Mouse (Mus musculus) hindbrain, embryonic 16.5 days (tissue): ENCODE results near the gene Retnla. TPM values are rescaled to one million over a fixed set of nuclear protein-coding genes. Genes with fewer than 3 reads are reported as not detected.

Experiments
- ATAC-seq: fragments of 200-750 bp; cut with Nextera tagmentation; 2 replicates; pipeline ENCODE4 v1.8.0; 2017; ENCODE audit warnings: moderate TSS enrichment, moderate library complexity
- H3K27ac ChIP-seq: fragments of 300-500 bp; sonication (generic); 2 replicates; pipeline ENCODE4 v1.5.1; 2014; ENCODE audit warnings: low read depth, mild to moderate bottlenecking, control low read depth, low read length, moderate library complexity
- H3K27me3 ChIP-seq: fragments of 300-500 bp; sonication (generic); replicated peaks from 2 replicates; pipeline ENCODE4 v1.6.1; 2014; ENCODE audit warnings: low read length; ENCODE audit not compliant: control insufficient read depth, insufficient read depth
- H3K36me3 ChIP-seq: fragments of 300-500 bp; sonication (generic); 2 replicates; pipeline ENCODE4 v1.6.1; 2014; ENCODE audit warnings: mild to moderate bottlenecking, low read length, moderate library complexity, mixed read lengths; ENCODE audit not compliant: control insufficient read depth, insufficient read depth
- H3K4me1 ChIP-seq: fragments of 300-500 bp; sonication (generic); 2 replicates; pipeline ENCODE4 v1.6.1; 2014; ENCODE audit warnings: low read depth, low read length; ENCODE audit not compliant: control insufficient read depth, insufficient read depth
- H3K4me2 ChIP-seq: fragments of 300-500 bp; sonication (generic); 2 replicates; pipeline ENCODE4 v1.6.1; 2014; ENCODE audit warnings: mild to moderate bottlenecking, low read length, control low read depth, moderate library complexity
- H3K4me3 ChIP-seq: fragments of 300-500 bp; sonication (generic); 2 replicates; pipeline ENCODE4 v1.5.1; 2014; ENCODE audit warnings: mild to moderate bottlenecking, low read length, control low read depth, moderate library complexity
- H3K9ac ChIP-seq: fragments of 300-500 bp; sonication (generic); 2 replicates; pipeline ENCODE4 v1.6.1; 2014; ENCODE audit warnings: low read depth, mild to moderate bottlenecking, control low read depth, low read length, moderate library complexity
- H3K9me3 ChIP-seq: fragments of 300-500 bp; sonication (generic); 2 replicates; pipeline ENCODE4 v1.6.1; 2014; ENCODE audit warnings: mild to moderate bottlenecking, low read length, moderate library complexity; ENCODE audit not compliant: control insufficient read depth
- WGBS: fragments of 180-500 bp; shearing (Covaris S2); extraction: QIAGEN DNeasy Blood & Tissue Kit; methylation state at CpG from one replicate; pipeline ENCODE4 v1.1.7; 2014; 5-methylcytosine and 5-hydroxymethylcytosine counted together
- polyA plus RNA-seq: library from polyadenylated mRNA; unstranded; fragments of >200 nt; fragmentation: Nextera tagmentation; extraction: Ambion mirVana; gene quantifications from 2 replicates; pipeline ENCODE4 v1.2.1, GENCODE M21; 2015

Gene Retnla
- not detected in 2 replicates for polyA plus RNA-seq

GRCm38 (mm10) chr16:48842266-48842665 is at the start of gene Retnla:
Gene Retnla, plus strand, starts transcription at chr16:48842551.
- no peak for ATAC-seq
- H3K27ac ChIP-seq = no peak within 1 kb of the TSS
- no peak within 1 kb of the TSS for H3K9ac ChIP-seq
- no peaks in the 10 kb centered on the region for H3K4me1 ChIP-seq
- no peaks in the 10 kb centered on the region for H3K27me3 ChIP-seq
- no peak within 1 kb of the TSS for H3K4me2 ChIP-seq
- 83% methylated on average over 3 of the region's 3 CpGs for WGBS
- H3K9me3 ChIP-seq = no peaks in the 10 kb centered on the region
- no peak within 1 kb of the TSS for H3K4me3 ChIP-seq
- H3K36me3 ChIP-seq = no peaks in the 10 kb centered on the region

GRCm38 (mm10) chr16:48798285-48798684 is 44.1 kb upstream of the Retnla start:
- H3K4me1 ChIP-seq = no peaks in the 10 kb centered on the region
- WGBS = 81% methylated on average over 3 of the region's 3 CpGs
- no peaks in the 10 kb centered on the region for H3K36me3 ChIP-seq
- H3K27ac ChIP-seq = no peak overlapping the region
- H3K4me2 ChIP-seq = no peak overlapping the region
- H3K4me3 ChIP-seq = no peak overlapping the region
- H3K9me3 ChIP-seq = no peaks in the 10 kb centered on the region
- ATAC-seq = no peak
- no peak overlapping the region for H3K9ac ChIP-seq
- no peaks in the 10 kb centered on the region for H3K27me3 ChIP-seq

GRCm38 (mm10) chr16:48799470-48799869 is 42.9 kb upstream of the Retnla start:
- H3K36me3 ChIP-seq = no peaks in the 10 kb centered on the region
- H3K27ac ChIP-seq = no peak overlapping the region
- no peak overlapping the region for H3K4me3 ChIP-seq
- ATAC-seq = no peak
- 85% methylated on average over 3 of the region's 3 CpGs for WGBS
- no peaks in the 10 kb centered on the region for H3K27me3 ChIP-seq
- H3K9me3 ChIP-seq = no peaks in the 10 kb centered on the region
- H3K4me1 ChIP-seq = no peaks in the 10 kb centered on the region
- H3K9ac ChIP-seq = no peak overlapping the region
- no peak overlapping the region for H3K4me2 ChIP-seq

GRCm38 (mm10) chr16:48800906-48801305 is 41.4 kb upstream of the Retnla start:
- Histone ChIP-seq H3K4me2 (no peak overlapping the region), H3K27me3 (no peaks in the 10 kb centered on the region), H3K9ac (no peak overlapping the region), H3K4me3 (no peak overlapping the region), H3K36me3 (no peaks in the 10 kb centered on the region), H3K4me1 (no peaks in the 10 kb centered on the region), H3K9me3 (no peaks in the 10 kb centered on the region), H3K27ac (no peak overlapping the region)
- no peak for ATAC-seq
- WGBS = 100% methylated on average over 2 of the region's 2 CpGs

GRCm38 (mm10) chr16:48805412-48805811 is 36.9 kb upstream of the Retnla start:
- Histone ChIP-seq H3K9ac (no peak overlapping the region), H3K9me3 (no peaks in the 10 kb centered on the region), H3K4me2 (no peak overlapping the region), H3K27me3 (no peaks in the 10 kb centered on the region), H3K4me1 (no peaks in the 10 kb centered on the region), H3K27ac (no peak overlapping the region), H3K36me3 (no peaks in the 10 kb centered on the region), H3K4me3 (no peak overlapping the region)
- no peak for ATAC-seq
- 89% methylated on average over 1 of the region's 1 CpGs for WGBS

GRCm38 (mm10) chr16:48806521-48806920 is 35.8 kb upstream of the Retnla start:
- Histone ChIP-seq H3K9ac (no peak overlapping the region), H3K4me3 (no peak overlapping the region), H3K9me3 (no peaks in the 10 kb centered on the region), H3K27me3 (no peaks in the 10 kb centered on the region), H3K27ac (no peak overlapping the region), H3K4me1 (no peaks in the 10 kb centered on the region), H3K36me3 (no peaks in the 10 kb centered on the region), H3K4me2 (no peak overlapping the region)
- WGBS = 89% methylated on average over 1 of the region's 1 CpGs
- ATAC-seq = no peak

GRCm38 (mm10) chr16:48809374-48809773 is 33.0 kb upstream of the Retnla start:
- Histone ChIP-seq H3K36me3 (no peaks in the 10 kb centered on the region), H3K9me3 (no peaks in the 10 kb centered on the region), H3K4me1 (no peaks in the 10 kb centered on the region), H3K4me2 (no peak overlapping the region), H3K9ac (no peak overlapping the region), H3K4me3 (no peak overlapping the region), H3K27ac (no peak overlapping the region), H3K27me3 (no peaks in the 10 kb centered on the region)
- ATAC-seq = no peak
- WGBS = 67% methylated on average over 2 of the region's 2 CpGs

GRCm38 (mm10) chr16:48811881-48812436 is 30.4 kb upstream of the Retnla start:
- H3K4me3 ChIP-seq = no peak overlapping the region
- no peak overlapping the region for H3K27ac ChIP-seq
- 86% methylated on average over 7 of the region's 7 CpGs for WGBS
- ATAC-seq = no peak
- no peaks in the 10 kb centered on the region for H3K9me3 ChIP-seq
- H3K36me3 ChIP-seq = no peaks in the 10 kb centered on the region
- H3K4me2 ChIP-seq = no peak overlapping the region
- H3K27me3 ChIP-seq = no peaks in the 10 kb centered on the region
- no peaks in the 10 kb centered on the region for H3K4me1 ChIP-seq
- no peak overlapping the region for H3K9ac ChIP-seq

GRCm38 (mm10) chr16:48816695-48817094 is 25.7 kb upstream of the Retnla start, which contains the start of gene Retnlb:
Gene Retnlb, plus strand, starts transcription at chr16:48816856.
- ATAC-seq = no peak
- Histone ChIP-seq H3K9ac (no peak within 1 kb of the TSS), H3K4me3 (no peak within 1 kb of the TSS), H3K27me3 (no peaks in the 10 kb centered on the region), H3K36me3 (no peaks in the 10 kb centered on the region), H3K4me2 (no peak within 1 kb of the TSS), H3K4me1 (no peaks in the 10 kb centered on the region), H3K9me3 (no peaks in the 10 kb centered on the region), H3K27ac (no peak within 1 kb of the TSS)
- WGBS = 95% methylated on average over 2 of the region's 2 CpGs

GRCm38 (mm10) chr16:48818524-48818923 is 23.8 kb upstream of the Retnla start:
- WGBS = 94% methylated on average over 6 of the region's 6 CpGs
- Histone ChIP-seq H3K27ac (no peak overlapping the region), H3K9me3 (no peaks in the 10 kb centered on the region), H3K9ac (no peak overlapping the region), H3K27me3 (no peaks in the 10 kb centered on the region), H3K4me2 (no peak overlapping the region), H3K4me1 (no peaks in the 10 kb centered on the region), H3K4me3 (no peak overlapping the region), H3K36me3 (no peaks in the 10 kb centered on the region)
- ATAC-seq = no peak
